8 mouse cellular contexts compared by ENCODE assay signal in genomic region chr4:62286257-62286991, GRCm38 (mm10). TPM values are rescaled to one million over a fixed set of nuclear protein-coding genes. Genes with fewer than 3 reads are reported as not detected.
DNase-seq lines count a peak whose midpoint lies in the region; ATAC-seq and TF ChIP-seq lines count a peak whose summit lies in the region.

No protein-coding gene starts in this region.

- WGBS in hindbrain, embryonic 16.5 days: under 1% methylated on average over 49 of the region's 55 CpGs
- under 1% methylated on average over 50 of the region's 55 CpGs for WGBS in macrophage (ENCODE audit: missing documents)

- no peaks in the 10 kb centered on the region for H3K27me3 ChIP-seq in hindbrain, embryonic 16.5 days (replicated peaks; ENCODE audit: control insufficient read depth, insufficient read depth, low read length)

- H3K4me3 ChIP-seq in hindbrain, embryonic 16.5 days (ENCODE audit: low read length): peak overlapping the region; percentile 77
- peak overlapping the region; percentile 96 for H3K4me3 ChIP-seq in left cerebral cortex, adult 2 months
- peak overlapping the region; percentile 80 for H3K4me3 ChIP-seq in macrophage (ENCODE audit: inconsistent target)

- H3K9ac ChIP-seq in hindbrain, embryonic 16.5 days (ENCODE audit: low read depth, low read length): peak overlapping the region; percentile 75

- peaks cover 50% of the 10 kb centered on the region for H3K79me2 ChIP-seq in macrophage (ENCODE audit: inconsistent target)

- DNase-seq in ZHBTc4 (ENCODE audit: low read depth, low spot score): peak; percentile 94
- DNase-seq in cerebellum, postnatal 14 days: peak; percentile 77 to 82
- DNase-seq in gastrocnemius, adult 18-20 months (ENCODE audit: low spot score): peak; percentile 73
- peak; percentile 82 to 84 for DNase-seq in left cerebral cortex, adult 2 months (ENCODE audit: extremely low spot score in 1 of 2, low spot score in 2 of 2)
- DNase-seq in right cerebral cortex, adult 18-20 months: peak; percentile 88
- peak; percentile 66 for DNase-seq in urinary bladder, postnatal 25 days (ENCODE audit: low spot score)

- peak overlapping the region; percentile 78 for H3K27ac ChIP-seq in hindbrain, embryonic 16.5 days (ENCODE audit: low read depth, low read length)
- peak overlapping the region; percentile 69 for H3K27ac ChIP-seq in left cerebral cortex, adult 2 months
- H3K27ac ChIP-seq in macrophage: peak overlapping the region; percentile 82

- H3K9me3 ChIP-seq in hindbrain, embryonic 16.5 days (ENCODE audit: control insufficient read depth, low read length): no peaks in the 10 kb centered on the region

- H3K4me1 ChIP-seq in hindbrain, embryonic 16.5 days (ENCODE audit: control insufficient read depth, insufficient read depth, low read depth, low read length): peaks cover 18% of the 10 kb centered on the region

- peak overlapping the region; percentile 56 for H3K4me2 ChIP-seq in hindbrain, embryonic 16.5 days (ENCODE audit: low read length)

- no peak; the same call in 1 of the 2 replicates for TF ChIP-seq CTCF in left cerebral cortex, adult 2 months (IDR thresholded peaks at IDR 0.05)

- no peaks in the 10 kb centered on the region for H3K36me3 ChIP-seq in hindbrain, embryonic 16.5 days (ENCODE audit: control insufficient read depth, insufficient read depth, low read length)
- H3K36me3 ChIP-seq in macrophage (ENCODE audit: inconsistent target): peaks cover 12% of the 10 kb centered on the region; the same call in 1 of the 2 replicates

- intact Hi-C loops in left cerebral cortex, adult 2 months (cut with DNase I): loop anchor here (5.0 kb wide), 1 partner anchor 79 kb away; no protein-coding TSS in a partner anchor

- peak; percentile 96 for ATAC-seq in hindbrain, embryonic 16.5 days

RNA-seq across cellular contexts. Expression of gene Slc31a2, which starts 24.1 kb away (rescaled TPM):
- 1 to 10 TPM; 5.3 to 6.2 TPM for total RNA-seq in gastrocnemius, adult 18-20 months (2021)
- 17.7 and 18.2 TPM in 2 replicates for polyA plus RNA-seq in hindbrain, embryonic 16.5 days (2015; fragmentation: Nextera tagmentation; extraction: Ambion mirVana)
- total RNA-seq in left cerebral cortex, adult 2 months (2021): 1 to 10 TPM; 8.0 to 8.4 TPM
- 100 to 1,000 TPM in 20 of 26 experiments, 10 to 100 TPM in 6; 30.8 to 346 (median 186) TPM for total RNA-seq in macrophage (2018; cell fraction: chromatin; rRNA removed)
- total RNA-seq in macrophage (2018; cell fraction: cytosol; rRNA removed): 100 to 1,000 TPM in 16 of 26 experiments, 10 to 100 TPM in 10; 40.5 to 406 (median 208) TPM
- total RNA-seq in macrophage (2018; cell fraction: nucleus; rRNA removed): 100 to 1,000 TPM in 24 of 26 experiments, 10 to 100 TPM in 2; 78.8 to 617 (median 339) TPM
- polyA plus RNA-seq in macrophage (2018): 40.1 to 89.6 TPM (median 57.2 TPM) in 3 replicates

RNA-seq across cellular contexts. Expression of gene Zfp37, which starts 55.6 kb away (rescaled TPM):
- 1 to 10 TPM in 1 of 2 experiments, under 1 TPM in 1; 0.82 to 1.3 TPM for total RNA-seq in gastrocnemius, adult 18-20 months (2021)
- 26.5 and 31.5 TPM in 2 replicates for polyA plus RNA-seq in hindbrain, embryonic 16.5 days (2015; fragmentation: Nextera tagmentation; extraction: Ambion mirVana)
- total RNA-seq in left cerebral cortex, adult 2 months (2021): 10 to 100 TPM; 20.6 TPM
- under 1 TPM in 6 of 26 experiments, not detected in 20; 0.22 to 0.85 (median 0.48) TPM for total RNA-seq in macrophage (2018; cell fraction: chromatin; rRNA removed)
- total RNA-seq in macrophage (2018; cell fraction: cytosol; rRNA removed): under 1 TPM in 11 of 26 experiments, not detected in 15; 0.03 to 0.29 (median 0.06) TPM
- under 1 TPM in 9 of 26 experiments, not detected in 17; 0.18 to 0.69 (median 0.22) TPM for total RNA-seq in macrophage (2018; cell fraction: nucleus; rRNA removed)
- polyA plus RNA-seq in macrophage (2018): 0.04 TPM in 1 of 3 replicates, not detected in the others

Comparison
In these comparisons a context has a peak if more than half of its experiments do, and no peak if none do; other contexts are left out.
1. Peak in every context shown above with its lines: DNase-seq, ATAC-seq, H3K4me3 ChIP-seq and H3K27ac ChIP-seq.
2. RNA of gene Zfp37, which starts 55.6 kb away (total RNA-seq): 20.6 TPM in left cerebral cortex, adult 2 months; 0.82 to 1.3 TPM in gastrocnemius, adult 18-20 months; every median in the first group is over 4 times any median in the second.